Mouse (Mus musculus) lung, embryonic 16.5 days (tissue): ENCODE data around the gene Fam171a2. TPM values are rescaled to one million over a fixed set of nuclear protein-coding genes. Genes with fewer than 3 reads are reported as not detected.

Source experiments
- ATAC-seq: fragments of 200-750 bp; cut with Nextera tagmentation; 2 replicates; pipeline ENCODE4 v1.8.0; 2017; ENCODE audit warnings: low read depth, mild to moderate bottlenecking, moderate library complexity
- H3K27ac ChIP-seq: fragments of 300-500 bp; sonication (generic); 2 replicates; pipeline ENCODE4 v1.5.1; 2014; ENCODE audit warnings: mild to moderate bottlenecking, control low read depth, low read length
- H3K27me3 ChIP-seq: fragments of 300-500 bp; sonication (generic); 2 replicates; pipeline ENCODE4 v1.6.1; 2014; ENCODE audit warnings: low read depth, low read length, mixed read lengths; ENCODE audit not compliant: control insufficient read depth, insufficient read depth
- H3K36me3 ChIP-seq: fragments of 300-500 bp; sonication (generic); 2 replicates; pipeline ENCODE4 v1.6.1; 2014; ENCODE audit warnings: low read length; ENCODE audit not compliant: control insufficient read depth, insufficient read depth
- H3K4me1 ChIP-seq: fragments of 300-500 bp; sonication (generic); replicated peaks from 2 replicates; pipeline ENCODE4 v1.6.1; 2014; ENCODE audit warnings: low read length, mixed read lengths; ENCODE audit not compliant: control insufficient read depth, insufficient read depth
- H3K4me2 ChIP-seq: fragments of 300-500 bp; sonication (generic); 2 replicates; pipeline ENCODE4 v1.6.1; 2014; ENCODE audit warnings: low read depth, low read length, control low read depth
- H3K4me3 ChIP-seq: fragments of 300-500 bp; sonication (generic); 2 replicates; pipeline ENCODE4 v1.5.1; 2014; ENCODE audit warnings: mild to moderate bottlenecking, low read length, control low read depth
- H3K9ac ChIP-seq: fragments of 300-500 bp; sonication (generic); 2 replicates; pipeline ENCODE4 v1.6.1; 2014; ENCODE audit warnings: low read length, control low read depth
- H3K9me3 ChIP-seq: fragments of 300-500 bp; sonication (generic); 2 replicates; pipeline ENCODE4 v1.6.1; 2016; ENCODE audit warnings: low read length; ENCODE audit not compliant: control insufficient read depth
- WGBS: fragments of 180-500 bp; shearing (Covaris S2); extraction: QIAGEN DNeasy Blood & Tissue Kit; methylation state at CpG from one replicate; pipeline ENCODE4 v1.1.7; 2014; 5-methylcytosine and 5-hydroxymethylcytosine counted together
- polyA plus RNA-seq: library from polyadenylated mRNA; unstranded; fragments of >200 nt; fragmentation: Nextera tagmentation; extraction: Ambion mirVana; gene quantifications from 2 replicates; pipeline ENCODE4 v1.2.1, GENCODE M21; 2015

Fam171a2 gene
- polyA plus RNA-seq, 1 experiment from 2014 or later: 3.9 TPM

GRCm38 (mm10) chr11:102481779-102482178 is 34.3 kb upstream of the Fam171a2 start:
- no peaks in the 10 kb centered on the region for H3K4me1 ChIP-seq
- no peaks in the 10 kb centered on the region for H3K9me3 ChIP-seq
- H3K4me2 ChIP-seq: no peak overlapping the region
- peaks cover 45% of the 10 kb centered on the region for H3K36me3 ChIP-seq
- no peak for ATAC-seq
- no peak overlapping the region for H3K4me3 ChIP-seq
- no peaks in the 10 kb centered on the region for H3K27me3 ChIP-seq
- H3K27ac ChIP-seq: no peak overlapping the region
- 92% methylated on average over 10 of the region's 10 CpGs for WGBS
- H3K9ac ChIP-seq: no peak overlapping the region

- H3K27me3 ChIP-seq: no peaks in the 10 kb centered on the region
- no peak overlapping the region for H3K27ac ChIP-seq
- WGBS: 88% methylated on average over 4 of the region's 4 CpGs
- no peak for ATAC-seq
- H3K4me2 ChIP-seq: no peak overlapping the region
- H3K9me3 ChIP-seq: no peaks in the 10 kb centered on the region
- no peak overlapping the region for H3K9ac ChIP-seq
- no peak overlapping the region for H3K4me3 ChIP-seq
- H3K36me3 ChIP-seq: peaks cover 39% of the 10 kb centered on the region
- H3K4me1 ChIP-seq: no peaks in the 10 kb centered on the region
Measured at GRCm38 (mm10) chr11:102480897-102481296, 33.4 kb upstream of the Fam171a2 start.

GRCm38 (mm10) chr11:102480111-102480510 is 32.6 kb upstream of the Fam171a2 start:
- H3K9me3 ChIP-seq: no peaks in the 10 kb centered on the region

GRCm38 (mm10) chr11:102479581-102479980 is 32.1 kb upstream of the Fam171a2 start:
- Histone ChIP-seq H3K4me3 (no peak overlapping the region), H3K9ac (no peak overlapping the region), H3K27me3 (no peaks in the 10 kb centered on the region), H3K27ac (no peak overlapping the region), H3K36me3 (peaks cover 32% of the 10 kb centered on the region), H3K4me2 (no peak overlapping the region), H3K4me1 (no peaks in the 10 kb centered on the region), H3K9me3 (no peaks in the 10 kb centered on the region)
- WGBS: 96% methylated on average over 23 of the region's 23 CpGs
- ATAC-seq: no peak

More at GRCm38 (mm10) chr11:102480111-102480510, 32.6 kb upstream of the Fam171a2 start:
- H3K36me3 ChIP-seq: peaks cover 32% of the 10 kb centered on the region
- H3K4me3 ChIP-seq: no peak overlapping the region
- H3K4me2 ChIP-seq: no peak overlapping the region
- no peaks in the 10 kb centered on the region for H3K27me3 ChIP-seq
- 92% methylated on average over 15 of the region's 15 CpGs for WGBS
- H3K9ac ChIP-seq: no peak overlapping the region
- H3K27ac ChIP-seq: no peak overlapping the region
- no peaks in the 10 kb centered on the region for H3K4me1 ChIP-seq
- no peak for ATAC-seq

- peaks cover 29% of the 10 kb centered on the region for H3K36me3 ChIP-seq
- no peaks in the 10 kb centered on the region for H3K9me3 ChIP-seq
- no peak overlapping the region for H3K4me3 ChIP-seq
- H3K4me1 ChIP-seq: no peaks in the 10 kb centered on the region
- no peak for ATAC-seq
- no peak overlapping the region for H3K9ac ChIP-seq
- no peaks in the 10 kb centered on the region for H3K27me3 ChIP-seq
- no peak overlapping the region for H3K4me2 ChIP-seq
- 91% methylated on average over 3 of the region's 3 CpGs for WGBS
- no peak overlapping the region for H3K27ac ChIP-seq
Measured at GRCm38 (mm10) chr11:102478671-102479070, 31.2 kb upstream of the Fam171a2 start.

GRCm38 (mm10) chr11:102475027-102475426 is 27.5 kb upstream of the Fam171a2 start:
- Histone ChIP-seq H3K4me1 (no peaks in the 10 kb centered on the region), H3K27me3 (no peaks in the 10 kb centered on the region), H3K9me3 (no peaks in the 10 kb centered on the region), H3K36me3 (peaks cover 15% of the 10 kb centered on the region), H3K4me3 (no peak overlapping the region), H3K4me2 (no peak overlapping the region), H3K9ac (no peak overlapping the region), H3K27ac (no peak overlapping the region)
- no peak for ATAC-seq
- 84% methylated on average over 3 of the region's 3 CpGs for WGBS

GRCm38 (mm10) chr11:102469648-102470357 is 22.3 kb upstream of the Fam171a2 start, which contains the start of gene Itga2b:
TSS of gene Itga2b (minus strand) at chr11:102470122.
- Histone ChIP-seq H3K9me3 (no peaks in the 10 kb centered on the region), H3K4me3 (no peak within 1 kb of the TSS), H3K9ac (no peak within 1 kb of the TSS), H3K36me3 (no peaks in the 10 kb centered on the region), H3K4me1 (peaks cover 15% of the 10 kb centered on the region), H3K27ac (no peak within 1 kb of the TSS), H3K4me2 (no peak within 1 kb of the TSS), H3K27me3 (no peaks in the 10 kb centered on the region)
- no peak for ATAC-seq
- WGBS: 57% methylated on average over 11 of the region's 11 CpGs

- peak overlapping the region; percentile 95 for H3K4me2 ChIP-seq
- peak; percentile 98 for ATAC-seq
- H3K27me3 ChIP-seq: no peaks in the 10 kb centered on the region
- peak overlapping the region; percentile 54 for H3K4me3 ChIP-seq
- H3K4me1 ChIP-seq: peaks cover 15% of the 10 kb centered on the region
- no peaks in the 10 kb centered on the region for H3K9me3 ChIP-seq
- peak overlapping the region; percentile 67 for H3K9ac ChIP-seq
- H3K36me3 ChIP-seq: no peaks in the 10 kb centered on the region
- WGBS: 0% methylated on average over 37 of the region's 37 CpGs
- H3K27ac ChIP-seq: peak overlapping the region; percentile 71
Measured at GRCm38 (mm10) chr11:102467041-102467631, 19.7 kb upstream of the Fam171a2 start.

- Histone ChIP-seq H3K4me1 (peaks cover 15% of the 10 kb centered on the region), H3K27me3 (no peaks in the 10 kb centered on the region), H3K9me3 (no peaks in the 10 kb centered on the region), H3K36me3 (no peaks in the 10 kb centered on the region), H3K4me2 (0 out of 2 replicates have a peak overlapping the region, but pooled peaks have one; percentile 13), H3K9ac (peak overlapping the region; percentile 13; the same call in 1 of the 2 replicates), H3K27ac (no peak overlapping the region), H3K4me3 (no peak overlapping the region)
- 16% methylated on average over 26 of the region's 26 CpGs for WGBS
- no peak for ATAC-seq
Measured at GRCm38 (mm10) chr11:102465713-102466436, 18.4 kb upstream of the Fam171a2 start.
